Mouse (Mus musculus) retina, adult 2 months (tissue): ENCODE results near the gene Kctd20.
A peak's percentile ranks its signal among the peaks of the same experiment; 100 is the strongest.

Experiments used
- DNase-seq: peaks from one replicate; pipeline ENCODE4 v3.0.0-alpha.2; 2012; ENCODE audit warnings: low read depth, low spot score

Gene Kctd20

GRCm38 (mm10) chr17:28931436-28932211, 20.1 kb upstream of the Kctd20 start:
- DNase-seq, result no peak

GRCm38 (mm10) chr17:28932274-28932673, 19.5 kb upstream of the Kctd20 start:
- DNase-seq, result no peak

- DNase-seq, result no peak
Measured at GRCm38 (mm10) chr17:28934120-28934916, 17.4 kb upstream of the Kctd20 start.

GRCm38 (mm10) chr17:28936133-28936532, 15.6 kb upstream of the Kctd20 start:
- DNase-seq, result no peak

- DNase-seq, result no peak
Measured at GRCm38 (mm10) chr17:28936622-28937345, 15.0 kb upstream of the Kctd20 start.

- DNase-seq, result peak; percentile 26
Measured at GRCm38 (mm10) chr17:28940776-28941555, 10.8 kb upstream of the Kctd20 start.

GRCm38 (mm10) chr17:28942101-28942500, 9.6 kb upstream of the Kctd20 start:
- no peak for DNase-seq

- no peak for DNase-seq
Measured at GRCm38 (mm10) chr17:28943740-28944139, 8.0 kb upstream of the Kctd20 start, which contains the start of gene Pxt1. Pxt1 (minus strand) TSS chr17:28943840.

- no peak for DNase-seq
Measured at GRCm38 (mm10) chr17:28944481-28944880, 7.3 kb upstream of the Kctd20 start.

- no peak for DNase-seq
Measured at GRCm38 (mm10) chr17:28947011-28947939, 4.5 kb upstream of the Kctd20 start.

- DNase-seq, result no peak
Measured at GRCm38 (mm10) chr17:28948661-28949060, 3.1 kb upstream of the Kctd20 start.

- no peak for DNase-seq
Measured at GRCm38 (mm10) chr17:28950751-28951150, 999 bp upstream of the Kctd20 start.

- DNase-seq, result no peak
Measured at GRCm38 (mm10) chr17:28953251-28953650, 1.5 kb downstream of the Kctd20 start.

GRCm38 (mm10) chr17:28954416-28954815, 2.7 kb downstream of the Kctd20 start:
- no peak for DNase-seq

- no peak for DNase-seq
Measured at GRCm38 (mm10) chr17:28960597-28960996, 8.8 kb downstream of the Kctd20 start.

GRCm38 (mm10) chr17:28961596-28961995, 9.8 kb downstream of the Kctd20 start:
- DNase-seq, result no peak

GRCm38 (mm10) chr17:28967021-28967610, 15.4 kb downstream of the Kctd20 start:
- no peak for DNase-seq

- no peak for DNase-seq
Measured at GRCm38 (mm10) chr17:28970122-28970521, 18.4 kb downstream of the Kctd20 start.

- no peak for DNase-seq
Measured at GRCm38 (mm10) chr17:28979091-28979490, 27.3 kb downstream of the Kctd20 start.

- DNase-seq, result no peak
Measured at GRCm38 (mm10) chr17:28981081-28981480, 29.3 kb downstream of the Kctd20 start.
